Mouse (Mus musculus) forebrain, postnatal 0 days (tissue): Measurements from ENCODE around the gene Cct2. TPM values are rescaled to one million over a fixed set of nuclear protein-coding genes. Genes with fewer than 3 reads are reported as not detected.
"Not testable (repeated sequence)": the region's sequence is repeated elsewhere in the genome, so short reads cannot be mapped to it uniquely, and the experiment has no call there.

Experiments used
- ATAC-seq: fragments of 200-750 bp; cut with Nextera tagmentation; 2 replicates; pipeline ENCODE4 v1.8.0; 2017; ENCODE audit warnings: mild to moderate bottlenecking, moderate library complexity
- DNase-seq: peaks from one replicate; pipeline ENCODE4 v3.0.0-alpha.2; 2015
- H3K27ac ChIP-seq: fragments of 300-500 bp; sonication (generic); 2 replicates; pipeline ENCODE4 v1.5.1; 2014; ENCODE audit warnings: low read depth, mild to moderate bottlenecking, antibody characterized with exemption, low read length, moderate library complexity, mixed read lengths
- H3K27me3 ChIP-seq: fragments of 300-500 bp; sonication (generic); 2 replicates; pipeline ENCODE4 v1.6.1; 2014; ENCODE audit warnings: mild to moderate bottlenecking, low read length, mixed read lengths; ENCODE audit not compliant: insufficient read depth
- H3K36me3 ChIP-seq: fragments of 300-500 bp; sonication (generic); 2 replicates; pipeline ENCODE4 v1.6.1; 2014; ENCODE audit warnings: mild to moderate bottlenecking, moderate library complexity; ENCODE audit not compliant: insufficient read depth
- H3K4me1 ChIP-seq: fragments of 300-500 bp; sonication (generic); 2 replicates; pipeline ENCODE4 v1.6.1; 2014; ENCODE audit warnings: antibody characterized with exemption; ENCODE audit not compliant: insufficient read depth
- H3K4me2 ChIP-seq: fragments of 300-500 bp; sonication (generic); 2 replicates; pipeline ENCODE4 v1.6.1; 2014; ENCODE audit warnings: low read depth, mild to moderate bottlenecking, moderate library complexity
- H3K4me3 ChIP-seq: fragments of 300-500 bp; sonication (generic); 2 replicates; pipeline ENCODE4 v1.5.1; 2014; ENCODE audit warnings: low read depth, low read length, mixed read lengths
- H3K9ac ChIP-seq: fragments of 300-500 bp; sonication (generic); 2 replicates; pipeline ENCODE4 v1.6.1; 2014; ENCODE audit warnings: mild to moderate bottlenecking
- H3K9me3 ChIP-seq: fragments of 300-500 bp; sonication (generic); 2 replicates; pipeline ENCODE4 v1.6.1; 2016; ENCODE audit warnings: low read length
- CTCF ChIP-seq: sonication (generic); IDR thresholded peaks from 2 replicates; pipeline ENCODE4 v1.5.1; 2016; ENCODE audit warnings: antibody characterized with exemption, control low read depth, low read depth
- WGBS: fragments of 180-500 bp; shearing (Covaris S2); extraction: QIAGEN DNeasy Blood & Tissue Kit; methylation state at CpG from one replicate; pipeline ENCODE4 v1.1.7; 2014; 5-methylcytosine and 5-hydroxymethylcytosine counted together
- polyA plus RNA-seq: library from polyadenylated mRNA; unstranded; fragments of >200 nt; fragmentation: Nextera tagmentation; extraction: Ambion mirVana; gene quantifications from 2 replicates; pipeline ENCODE4 v1.2.1, GENCODE M21; 2015
- total RNA-seq: library from RNA; depleted of rRNA; stranded (reverse); fragments of >200 nt; gene quantifications from 2 replicates; pipeline ENCODE4 v1.2.3, GENCODE M21; 2014

Cct2 gene
- total and polyA plus RNA-seq, 2 experiments from 2014 or later: 249 to 399 TPM

DNA sequence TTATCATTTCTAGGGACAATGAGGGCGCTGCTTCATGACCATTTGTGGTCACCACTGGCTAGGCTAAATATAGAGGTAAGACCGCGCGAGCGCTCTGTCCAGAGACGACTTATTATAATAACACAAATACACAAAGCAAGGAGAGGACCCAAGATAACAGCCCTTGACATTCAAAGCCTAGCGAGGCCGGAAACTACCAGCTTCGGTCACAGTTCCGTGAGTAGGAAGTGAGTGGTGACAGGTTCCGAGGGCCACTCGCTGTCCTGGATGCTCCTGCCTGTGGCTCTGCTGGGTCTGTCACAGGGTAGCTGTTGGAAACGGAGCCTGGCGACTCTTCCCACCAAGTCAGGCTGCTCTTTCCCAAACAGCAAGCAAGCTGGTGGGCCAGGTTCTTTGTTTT, 21.3 kb downstream of the Cct2 start:
- no peaks in the 10 kb centered on the region for H3K36me3 ChIP-seq
- H3K27ac ChIP-seq: no peak overlapping the region
- H3K4me3 ChIP-seq: no peak overlapping the region
- no peaks in the 10 kb centered on the region for H3K4me1 ChIP-seq
- TF ChIP-seq CTCF: no peak
- H3K9me3 ChIP-seq: no peaks in the 10 kb centered on the region
- WGBS: 88% methylated on average over 14 of the region's 14 CpGs
- H3K27me3 ChIP-seq: no peaks in the 10 kb centered on the region
- no peak overlapping the region for H3K4me2 ChIP-seq
- DNase-seq: no peak
- no peak overlapping the region for H3K9ac ChIP-seq
- ATAC-seq: no peak

DNA sequence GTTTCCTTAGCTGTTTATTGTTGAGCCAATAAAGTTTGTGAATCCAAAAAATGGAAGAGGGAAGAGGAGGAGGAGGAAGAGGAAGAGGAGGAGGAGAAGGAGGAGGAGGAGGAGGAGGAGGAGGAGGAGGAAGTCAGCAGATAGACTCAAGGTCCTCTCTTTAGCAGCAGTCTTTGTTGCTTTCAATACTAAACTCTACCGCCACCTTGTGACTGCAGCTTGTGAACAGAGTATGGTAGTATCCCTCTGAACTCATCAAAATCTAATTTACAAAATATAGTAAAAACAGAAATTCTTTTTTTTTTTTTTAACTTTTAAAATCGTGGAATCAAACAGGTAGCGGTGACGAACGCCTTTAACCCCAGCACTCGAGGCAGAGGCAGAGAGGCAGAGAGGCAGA, 23.3 kb downstream of the Cct2 start:
- H3K9me3 ChIP-seq: no peaks in the 10 kb centered on the region
- TF ChIP-seq CTCF: peak; percentile 62
- peak; percentile 50 for DNase-seq
- WGBS: 73% methylated on average over 6 of the region's 6 CpGs
- H3K9ac ChIP-seq: no peak overlapping the region
- H3K4me3 ChIP-seq: no peak overlapping the region
- no peak overlapping the region for H3K27ac ChIP-seq
- no peaks in the 10 kb centered on the region for H3K27me3 ChIP-seq
- no peaks in the 10 kb centered on the region for H3K36me3 ChIP-seq
- no peak overlapping the region for H3K4me2 ChIP-seq
- peak; percentile 66 for ATAC-seq
- no peaks in the 10 kb centered on the region for H3K4me1 ChIP-seq

DNA sequence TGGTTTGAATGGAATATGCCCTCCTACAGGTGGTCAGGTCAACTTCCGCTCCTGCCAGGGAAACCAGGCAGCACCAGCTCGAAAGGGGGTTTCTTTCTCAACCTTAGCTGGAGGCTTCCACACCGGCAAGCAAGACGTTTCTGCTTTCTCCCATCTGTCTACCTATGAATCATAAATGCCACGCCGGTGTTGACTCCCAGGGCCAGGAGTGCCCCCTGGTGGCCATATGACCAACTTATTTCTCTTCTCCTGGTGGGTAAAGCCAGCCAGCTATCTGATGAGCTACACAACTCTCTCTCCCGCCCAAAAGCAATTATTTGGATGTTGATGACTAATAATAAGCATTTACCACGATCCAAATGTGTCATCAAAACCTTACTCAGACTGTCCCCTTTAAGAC, 29.8 kb downstream of the Cct2 start:
- TF ChIP-seq CTCF: peak; percentile 77
- DNase-seq (peak; percentile 79), ATAC-seq (peak; percentile 58; the same call in 1 of the 2 replicates)
- no peak overlapping the region for H3K4me3 ChIP-seq
- WGBS: 27% methylated on average over 8 of the region's 8 CpGs
- no peaks in the 10 kb centered on the region for H3K4me1 ChIP-seq
- no peaks in the 10 kb centered on the region for H3K27me3 ChIP-seq
- no peaks in the 10 kb centered on the region for H3K9me3 ChIP-seq
- H3K9ac ChIP-seq: no peak overlapping the region
- no peaks in the 10 kb centered on the region for H3K36me3 ChIP-seq
- no peak overlapping the region for H3K27ac ChIP-seq
- no peak overlapping the region for H3K4me2 ChIP-seq

DNA sequence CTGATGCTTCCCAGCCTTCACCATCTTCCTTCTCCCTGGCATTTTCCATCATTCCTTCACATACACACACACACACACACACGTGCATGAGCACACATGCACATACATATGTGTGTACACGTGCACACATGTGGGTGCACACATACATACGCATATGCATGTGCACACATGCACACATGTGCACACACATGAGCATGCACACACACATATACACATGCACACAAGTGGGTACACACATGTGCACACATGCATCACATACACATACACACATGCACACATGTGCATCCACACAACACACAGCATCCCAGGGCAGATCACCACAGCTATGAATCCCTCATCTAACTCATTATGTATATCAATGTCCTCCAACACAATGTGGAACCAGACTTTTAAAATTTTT, 32.5 kb downstream of the Cct2 start:
- Histone ChIP-seq H3K9ac (no peak overlapping the region), H3K4me1 (no peaks in the 10 kb centered on the region), H3K27ac (no peak overlapping the region), H3K27me3 (no peaks in the 10 kb centered on the region), H3K4me2 (no peak overlapping the region), H3K9me3 (no peaks in the 10 kb centered on the region), H3K36me3 (no peaks in the 10 kb centered on the region), H3K4me3 (no peak overlapping the region)
- ATAC-seq (no peak), DNase-seq (no peak)
- WGBS: 93% methylated on average over 3 of the region's 3 CpGs
- TF ChIP-seq CTCF: no peak

DNA sequence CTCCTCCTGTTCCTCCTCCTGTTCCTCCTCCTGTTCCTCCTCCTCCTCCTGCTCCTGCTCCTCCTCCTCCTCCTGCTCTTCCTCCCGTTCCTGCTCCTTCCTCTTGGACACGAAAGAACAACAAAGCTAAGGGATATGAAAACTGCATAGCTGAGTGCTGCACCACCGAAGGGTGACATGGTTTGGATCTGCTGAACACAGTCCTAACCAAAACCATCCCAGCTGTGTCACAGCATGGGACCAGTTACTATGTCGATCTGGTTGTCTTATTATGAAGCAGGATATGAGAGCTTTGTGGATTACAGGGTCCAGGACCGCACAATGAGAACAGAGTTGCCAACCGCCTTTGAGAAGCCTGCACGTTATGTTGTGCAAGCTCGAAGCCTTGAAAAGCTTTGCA, 37.4 kb downstream of the Cct2 start:
- H3K4me2 ChIP-seq: no peak overlapping the region
- H3K27ac ChIP-seq: no peak overlapping the region
- H3K4me1 ChIP-seq: no peaks in the 10 kb centered on the region
- WGBS: 85% methylated on average over 8 of the region's 8 CpGs
- no peaks in the 10 kb centered on the region for H3K36me3 ChIP-seq
- H3K4me3 ChIP-seq: no peak overlapping the region
- no peaks in the 10 kb centered on the region for H3K27me3 ChIP-seq
- TF ChIP-seq CTCF: no peak
- no peaks in the 10 kb centered on the region for H3K9me3 ChIP-seq
- no peak for DNase-seq
- H3K9ac ChIP-seq: no peak overlapping the region
- ATAC-seq: no peak

DNA sequence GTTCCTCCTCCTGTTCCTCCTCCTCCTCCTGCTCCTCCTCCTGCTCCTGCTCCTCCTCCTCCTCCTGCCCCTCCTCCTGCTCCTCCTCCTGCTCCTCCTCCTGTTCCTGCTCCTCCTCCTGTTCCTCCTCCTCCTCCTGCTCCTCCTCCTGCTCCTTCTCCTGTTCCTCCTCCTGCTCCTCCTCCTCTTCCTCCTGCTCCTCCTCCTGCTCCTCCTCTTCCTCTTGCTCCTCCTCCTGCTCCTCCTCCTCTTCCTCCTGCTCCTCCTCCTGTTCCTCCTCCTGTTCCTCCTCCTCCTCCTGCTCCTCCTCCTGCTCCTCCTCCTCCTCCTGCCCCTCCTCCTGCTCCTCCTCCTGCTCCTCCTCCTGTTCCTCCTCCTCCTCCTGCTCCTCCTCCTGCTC, 37.8 kb downstream of the Cct2 start:
- H3K27me3 ChIP-seq, H3K4me1 ChIP-seq, H3K36me3 ChIP-seq, H3K9ac ChIP-seq, H3K4me3 ChIP-seq, H3K4me2 ChIP-seq, ATAC-seq, DNase-seq, H3K9me3 ChIP-seq, H3K27ac ChIP-seq: not testable (repeated sequence)

DNA sequence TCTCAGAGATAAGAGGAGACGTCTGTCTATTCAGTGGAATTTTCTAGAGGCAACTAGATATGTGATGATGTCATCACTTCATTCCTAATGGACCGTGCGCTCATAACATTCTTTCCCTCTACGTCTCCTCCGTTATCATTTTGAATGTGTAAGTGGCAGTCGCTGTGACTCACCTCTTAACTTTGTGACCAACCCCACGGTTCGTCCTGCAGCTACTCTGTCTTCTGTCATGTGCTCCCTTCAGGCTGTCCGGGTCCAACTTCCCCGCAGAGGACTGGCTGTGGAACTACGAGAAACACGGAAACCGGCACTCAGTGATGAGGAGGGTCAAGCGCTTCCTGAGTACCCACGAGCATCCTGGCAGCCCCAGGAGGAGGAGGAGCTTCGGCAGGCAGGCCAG, 39.9 kb downstream of the Cct2 start:
- no peak overlapping the region for H3K27ac ChIP-seq
- H3K36me3 ChIP-seq: no peaks in the 10 kb centered on the region
- H3K4me3 ChIP-seq: no peak overlapping the region
- H3K9me3 ChIP-seq: no peaks in the 10 kb centered on the region
- no peaks in the 10 kb centered on the region for H3K4me1 ChIP-seq
- no peak for TF ChIP-seq CTCF
- H3K4me2 ChIP-seq: no peak overlapping the region
- no peaks in the 10 kb centered on the region; the same call in 1 of the 2 replicates for H3K27me3 ChIP-seq
- ATAC-seq (no peak), DNase-seq (no peak)
- 68% methylated on average over 16 of the region's 16 CpGs for WGBS
- no peak overlapping the region for H3K9ac ChIP-seq
